Mouse (Mus musculus) cerebellum, postnatal 10 days (tissue): ENCODE results near the gene Cdk17.

Experiments used
- DNase-seq, 2 experiments: peaks; one replicate each; pipeline ENCODE4 v3.0.0; 2021; ENCODE audit warnings: mixed read lengths in 2 of 2

Gene Cdk17

GRCm38 (mm10) chr10:93291352-93291751 is 130.7 kb downstream of the Cdk17 start:
- peak; percentile 80 to 82 for DNase-seq

GRCm38 (mm10) chr10:93291843-93292242 is 131.2 kb downstream of the Cdk17 start:
- peak; percentile 93 to 94 for DNase-seq

- no peak for DNase-seq
These were observed 132.9 kb downstream of the Cdk17 start for GRCm38 (mm10) chr10:93293621-93294020.

- no peak for DNase-seq
These were observed 134.0 kb downstream of the Cdk17 start for GRCm38 (mm10) chr10:93294547-93295219.

- DNase-seq, result no peak
These were observed 137.1 kb downstream of the Cdk17 start for GRCm38 (mm10) chr10:93297774-93298173.

- no peak for DNase-seq
These were observed 137.5 kb downstream of the Cdk17 start for GRCm38 (mm10) chr10:93298208-93298607.

- DNase-seq, result no peak
These were observed 141.2 kb downstream of the Cdk17 start for GRCm38 (mm10) chr10:93301831-93302230.

GRCm38 (mm10) chr10:93303231-93303630 is 142.6 kb downstream of the Cdk17 start:
- no peak for DNase-seq

GRCm38 (mm10) chr10:93305946-93306345 is 145.3 kb downstream of the Cdk17 start:
- no peak for DNase-seq

GRCm38 (mm10) chr10:93306367-93306766 is 145.7 kb downstream of the Cdk17 start:
- no peak for DNase-seq

GRCm38 (mm10) chr10:93309131-93309933 is 148.7 kb downstream of the Cdk17 start:
- DNase-seq, result peak; percentile 43 to 52

- peak; percentile 38 to 44 for DNase-seq
These were observed 149.4 kb downstream of the Cdk17 start for GRCm38 (mm10) chr10:93309934-93310621.

GRCm38 (mm10) chr10:93310721-93311411 is 150.2 kb downstream of the Cdk17 start, which contains the start of gene Elk3:
TSS of gene Elk3 (minus strand) at chr10:93311135.
- peak; percentile 32 to 53 for DNase-seq

GRCm38 (mm10) chr10:93311576-93311975 is 150.9 kb downstream of the Cdk17 start:
- no peak for DNase-seq
